In genomic region chr15:83168875-83169771, GRCm38 (mm10) we compare ENCODE assay signal across 9 mouse cellular contexts. TPM values are rescaled to one million over a fixed set of nuclear protein-coding genes. Genes with fewer than 3 reads are reported as not detected.
A peak's percentile ranks its signal among the peaks of the same experiment; 100 is the strongest.
DNase-seq lines count a peak whose midpoint lies in the region; ATAC-seq and TF ChIP-seq lines count a peak whose summit lies in the region.
"Had no signal": no experiment of that assay in that cellular context is flagged by ENCODE, and none has a peak within 500 bp of the region (broad histone marks: within the 10 kb centered on the region; RNA-seq: fewer than 3 reads in every experiment).

No protein-coding gene starts in this region.

- H3K9me3 ChIP-seq in heart, embryonic 12.5 days (replicated peaks): no peaks in the 10 kb centered on the region
- H3K9me3 ChIP-seq in liver, embryonic 13.5 days (replicated peaks): no peaks in the 10 kb centered on the region

- peaks cover 61% of the 10 kb centered on the region for H3K4me1 ChIP-seq in heart, embryonic 12.5 days (replicated peaks)
- peaks cover 6% of the 10 kb centered on the region for H3K4me1 ChIP-seq in bone marrow, adult 2 months (ENCODE audit: control insufficient read depth, insufficient read depth, low read length)
- peaks cover 88% of the 10 kb centered on the region for H3K4me1 ChIP-seq in liver, embryonic 13.5 days (replicated peaks)

- 76% methylated on average over 7 of the region's 7 CpGs for WGBS in heart, embryonic 12.5 days
- WGBS in bone marrow, adult 2 months: 78% methylated on average over 7 of the region's 7 CpGs
- WGBS in liver, embryonic 13.5 days (ENCODE audit: insufficient replicate concordance): 58% methylated on average over 7 of the region's 7 CpGs

- intact Hi-C loops in heart, postnatal 25 days (cut with DNase I): no loop called here
- intact Hi-C loops in gastrocnemius, postnatal 14 days (cut with DNase I; ENCODE audit: low total_unique reads): no loop called here

- peak overlapping the region; percentile 31; the same call in 1 of the 2 replicates for H3K27ac ChIP-seq in heart, embryonic 12.5 days (ENCODE audit: poor library complexity, severe bottlenecking)
- H3K27ac ChIP-seq in bone marrow, adult 2 months (ENCODE audit: control insufficient read depth, insufficient read depth, low read depth, low read length, poor library complexity): peak overlapping the region; percentile 72
- peak overlapping the region; percentile 93 for H3K27ac ChIP-seq in liver, embryonic 13.5 days
- H3K27ac ChIP-seq: macrophage had no signal

- H3K9ac ChIP-seq in heart, embryonic 12.5 days: peak overlapping the region; percentile 33
- peak overlapping the region; percentile 98 for H3K9ac ChIP-seq in liver, embryonic 13.5 days

- TF ChIP-seq POLR2A in bone marrow, adult 2 months (IDR thresholded peaks at IDR 0.05; ENCODE audit: borderline replicate concordance, control insufficient read depth, low read depth, low read length): no peak

- H3K4me3 ChIP-seq in heart, embryonic 12.5 days: peak overlapping the region; percentile 92
- H3K4me3 ChIP-seq in bone marrow, adult 2 months (replicated peaks; ENCODE audit: control insufficient read depth, low read depth, low read length): peak overlapping the region; percentile 66
- peak overlapping the region; percentile 100 for H3K4me3 ChIP-seq in liver, embryonic 13.5 days (replicated peaks)

- peak overlapping the region; percentile 94 for H3K4me2 ChIP-seq in heart, embryonic 12.5 days
- H3K4me2 ChIP-seq in liver, embryonic 13.5 days: peak overlapping the region; percentile 94

- TF ChIP-seq CTCF in bone marrow, adult 2 months (IDR thresholded peaks at IDR 0.05; ENCODE audit: control insufficient read depth, insufficient read depth, low read length): no peak

- no peak for ATAC-seq in heart, embryonic 12.5 days (ENCODE audit: insufficient number of reproducible peaks, low FRiP score)
- ATAC-seq in liver, embryonic 13.5 days (ENCODE audit: low read depth): no peak
- ATAC-seq in erythroid progenitor cell, adult 5-6 weeks (replicated peaks; ENCODE audit: low FRiP score, poor library complexity, severe bottlenecking): no peak

- no peak for DNase-seq in heart, postnatal 25 days (ENCODE audit: low spot score)
- peak; percentile 56 to 57 for DNase-seq in cerebellum, postnatal 10 days
- no peak for DNase-seq in liver, embryonic 13.5 days
- DNase-seq in gastrocnemius, postnatal 14 days: no peak
- DNase-seq in embryo, embryonic 10 days (ENCODE audit: low spot score): no peak

- H3K36me3 ChIP-seq in heart, embryonic 12.5 days: no peaks in the 10 kb centered on the region
- H3K36me3 ChIP-seq in liver, embryonic 13.5 days: peaks cover 41% of the 10 kb centered on the region

- no peaks in the 10 kb centered on the region for H3K27me3 ChIP-seq in heart, embryonic 12.5 days (replicated peaks)
- H3K27me3 ChIP-seq in liver, embryonic 13.5 days: no peaks in the 10 kb centered on the region

RNA-seq across cellular contexts. Expression of gene Cyb5r3, which starts 3.3 kb away (rescaled TPM):
- 132 and 136 TPM in 2 replicates for polyA plus RNA-seq in heart, embryonic 12.5 days (2016; fragmentation: Nextera tagmentation; extraction: Ambion mirVana)
- total RNA-seq in heart, postnatal 25 days (2021): 10 to 100 TPM; 80.4 to 85.5 TPM
- 53.6 and 59.1 TPM in 2 replicates for polyA plus RNA-seq in bone marrow, adult 2 months (2011; ENCODE audit: insufficient read depth, insufficient read length, low replicate concordance, missing spikeins)
- polyA plus RNA-seq in liver, embryonic 13.5 days (2015; fragmentation: Nextera tagmentation; extraction: Ambion mirVana): 110 and 147 TPM in 2 replicates
- 10 to 100 TPM; 69.1 to 74.4 TPM for total RNA-seq in gastrocnemius, postnatal 14 days (2021)
- total RNA-seq in erythroid progenitor cell, adult 5-6 weeks (2015; ENCODE audit: low replicate concordance): 106 and 112 TPM in 2 replicates
- 48.1 and 57.9 TPM in 2 replicates for total RNA-seq in erythroid progenitor cell, adult 5-6 weeks (2017; ENCODE audit: low replicate concordance)

RNA-seq across cellular contexts. Expression of gene Poldip3, which starts 19.9 kb away (rescaled TPM):
- polyA plus RNA-seq in heart, embryonic 12.5 days (2016; fragmentation: Nextera tagmentation; extraction: Ambion mirVana): 89.1 and 90.7 TPM in 2 replicates
- total RNA-seq in heart, postnatal 25 days (2021): 10 to 100 TPM; 27.3 to 29.8 TPM
- polyA plus RNA-seq in bone marrow, adult 2 months (2011; ENCODE audit: insufficient read depth, insufficient read length, low replicate concordance, missing spikeins): 24.6 and 42.3 TPM in 2 replicates
- 65.0 and 69.6 TPM in 2 replicates for polyA plus RNA-seq in liver, embryonic 13.5 days (2015; fragmentation: Nextera tagmentation; extraction: Ambion mirVana)
- 10 to 100 TPM; 25.8 to 26.5 TPM for total RNA-seq in gastrocnemius, postnatal 14 days (2021)
- 39.6 and 46.5 TPM in 2 replicates for total RNA-seq in erythroid progenitor cell, adult 5-6 weeks (2015; ENCODE audit: low replicate concordance)
- 66.7 and 92.9 TPM in 2 replicates for total RNA-seq in erythroid progenitor cell, adult 5-6 weeks (2017; ENCODE audit: low replicate concordance)

RNA-seq across cellular contexts. Expression of gene Rrp7a, which starts 46.5 kb away (rescaled TPM):
- 39.3 and 44.8 TPM in 2 replicates for polyA plus RNA-seq in heart, embryonic 12.5 days (2016; fragmentation: Nextera tagmentation; extraction: Ambion mirVana)
- 10 to 100 TPM; 40.3 to 41.9 TPM for total RNA-seq in heart, postnatal 25 days (2021)
- polyA plus RNA-seq in bone marrow, adult 2 months (2011; ENCODE audit: insufficient read depth, insufficient read length, low replicate concordance, missing spikeins): 24.6 and 31.6 TPM in 2 replicates
- 35.6 and 40.9 TPM in 2 replicates for polyA plus RNA-seq in liver, embryonic 13.5 days (2015; fragmentation: Nextera tagmentation; extraction: Ambion mirVana)
- total RNA-seq in gastrocnemius, postnatal 14 days (2021): 10 to 100 TPM; 40.2 to 41.2 TPM
- 12.6 and 16.9 TPM in 2 replicates for total RNA-seq in erythroid progenitor cell, adult 5-6 weeks (2015; ENCODE audit: low replicate concordance)
- total RNA-seq in erythroid progenitor cell, adult 5-6 weeks (2017; ENCODE audit: low replicate concordance): 12.3 and 31.9 TPM in 2 replicates

Comparison
In these comparisons a context has a peak if more than half of its experiments do, and no peak if none do; other contexts are left out.
1. H3K27ac ChIP-seq: peak in every context shown above with its lines; median percentile 93 in liver, embryonic 13.5 days; 72 in bone marrow, adult 2 months; 31 in heart, embryonic 12.5 days.
2. DNase-seq: peak in cerebellum, postnatal 10 days (2 of 2); none in heart, postnatal 25 days (single experiment), liver, embryonic 13.5 days (single experiment), gastrocnemius, postnatal 14 days (single experiment) and embryo, embryonic 10 days (single experiment).
3. Peak in every context shown above with its lines, with median percentiles within 50 percentile points of each other: H3K4me3 ChIP-seq.